Mouse (Mus musculus): ENCODE data around the gene Abhd15.

Abhd15 gene

GRCm38 (mm10) chr11:77514832-77515636 lies at the start of gene Abhd15:
Gene Abhd15, plus strand, starts transcription at chr11:77515121.
- in situ Hi-C loops (cut with MseI, MboI): no loop called here

- in situ Hi-C loops (cut with MseI, MboI): no loop called here
These were observed 48.4 kb upstream of the Abhd15 start for GRCm38 (mm10) chr11:77466544-77466943.

GRCm38 (mm10) chr11:77467157-77467556 lies 47.8 kb upstream of the Abhd15 start:
- in situ Hi-C loops (cut with MseI, MboI): no loop called here

GRCm38 (mm10) chr11:77467784-77468183 lies 47.1 kb upstream of the Abhd15 start:
- in situ Hi-C loops (cut with MseI, MboI): no loop called here

GRCm38 (mm10) chr11:77468397-77468796 lies 46.5 kb upstream of the Abhd15 start:
- in situ Hi-C loops (cut with MseI, MboI): no loop called here

- in situ Hi-C loops (cut with MseI, MboI): no loop called here
These were observed 43.5 kb upstream of the Abhd15 start for GRCm38 (mm10) chr11:77471407-77471806.

GRCm38 (mm10) chr11:77472775-77473174 lies 42.1 kb upstream of the Abhd15 start:
- in situ Hi-C loops (cut with MseI, MboI): no loop called here

GRCm38 (mm10) chr11:77476216-77476615 lies 38.7 kb upstream of the Abhd15 start:
- in situ Hi-C loops (cut with MseI, MboI): no loop called here

- in situ Hi-C loops (cut with MseI, MboI): no loop called here
These were observed 38.0 kb upstream of the Abhd15 start for GRCm38 (mm10) chr11:77476895-77477294.

- in situ Hi-C loops (cut with MseI, MboI): no loop called here
These were observed 31.9 kb upstream of the Abhd15 start for GRCm38 (mm10) chr11:77483043-77483442.

GRCm38 (mm10) chr11:77483510-77484255 lies 31.2 kb upstream of the Abhd15 start:
- in situ Hi-C loops (cut with MseI, MboI): no loop called here

GRCm38 (mm10) chr11:77485229-77485628 lies 29.7 kb upstream of the Abhd15 start:
- in situ Hi-C loops (cut with MseI, MboI): no loop called here

- in situ Hi-C loops (cut with MseI, MboI): no loop called here
These were observed 28.1 kb upstream of the Abhd15 start for GRCm38 (mm10) chr11:77486798-77487197.

GRCm38 (mm10) chr11:77488771-77489581 lies 25.9 kb upstream of the Abhd15 start:
- in situ Hi-C loops (cut with MseI, MboI): no loop called here

GRCm38 (mm10) chr11:77489591-77490235 lies 25.2 kb upstream of the Abhd15 start, which contains the start of gene Ankrd13b:
Gene Ankrd13b, minus strand, starts transcription at chr11:77489678.
- in situ Hi-C loops (cut with MseI, MboI): no loop called here

- in situ Hi-C loops (cut with MseI, MboI): no loop called here
These were observed 24.5 kb upstream of the Abhd15 start for GRCm38 (mm10) chr11:77490451-77490850.

- in situ Hi-C loops (cut with MseI, MboI): no loop called here
These were observed 23.8 kb upstream of the Abhd15 start for GRCm38 (mm10) chr11:77491123-77491501.

GRCm38 (mm10) chr11:77491502-77492291 lies 23.2 kb upstream of the Abhd15 start:
- in situ Hi-C loops (cut with MseI, MboI): no loop called here

- in situ Hi-C loops (cut with MseI, MboI): no loop called here
These were observed 22.5 kb upstream of the Abhd15 start for GRCm38 (mm10) chr11:77492311-77492871.

- in situ Hi-C loops (cut with MseI, MboI): no loop called here
These were observed 22.0 kb upstream of the Abhd15 start for GRCm38 (mm10) chr11:77492911-77493332.

All from mouse trophoblast stem cell (cell line).